Mouse (Mus musculus) forebrain, embryonic 16.5 days (tissue): ENCODE data around the gene Vmn2r77. TPM values are rescaled to one million over a fixed set of nuclear protein-coding genes. Genes with fewer than 3 reads are reported as not detected.
"Not testable (repeated sequence)": the region's sequence is repeated elsewhere in the genome, so short reads cannot be mapped to it uniquely, and the experiment has no call there.

Experiments used
- ATAC-seq: fragments of 200-750 bp; cut with Nextera tagmentation; 2 replicates; pipeline ENCODE4 v1.8.0; 2017; ENCODE audit warnings: mild to moderate bottlenecking, moderate library complexity
- H3K27ac ChIP-seq: fragments of 300-500 bp; sonication (generic); 2 replicates; pipeline ENCODE4 v1.5.1; 2014; ENCODE audit warnings: low read length, control low read depth
- H3K27me3 ChIP-seq: fragments of 300-500 bp; sonication (generic); replicated peaks from 2 replicates; pipeline ENCODE4 v1.6.1; 2014; ENCODE audit warnings: low read length; ENCODE audit not compliant: control insufficient read depth, insufficient read depth
- H3K36me3 ChIP-seq: fragments of 300-500 bp; sonication (generic); 2 replicates; pipeline ENCODE4 v1.6.1; 2014; ENCODE audit not compliant: control insufficient read depth, insufficient read depth
- H3K4me1 ChIP-seq: fragments of 300-500 bp; sonication (generic); replicated peaks from 2 replicates; pipeline ENCODE4 v1.6.1; 2014; ENCODE audit warnings: low read length; ENCODE audit not compliant: control insufficient read depth, insufficient read depth
- H3K4me2 ChIP-seq: fragments of 300-500 bp; sonication (generic); 2 replicates; pipeline ENCODE4 v1.6.1; 2014; ENCODE audit warnings: mild to moderate bottlenecking, low read length, control low read depth
- H3K4me3 ChIP-seq: fragments of 300-500 bp; sonication (generic); replicated peaks from 2 replicates; pipeline ENCODE4 v1.5.1; 2014; ENCODE audit warnings: mild to moderate bottlenecking, low read length, control low read depth
- H3K9ac ChIP-seq: fragments of 300-500 bp; sonication (generic); replicated peaks from 2 replicates; pipeline ENCODE4 v1.6.1; 2014; ENCODE audit warnings: low read depth, low read length, control low read depth
- H3K9me3 ChIP-seq: fragments of 300-500 bp; sonication (generic); 2 replicates; pipeline ENCODE4 v1.6.1; 2016; ENCODE audit warnings: low read length; ENCODE audit not compliant: control insufficient read depth
- WGBS: fragments of 180-500 bp; shearing (Covaris S2); extraction: QIAGEN DNeasy Blood & Tissue Kit; methylation state at CpG from one replicate; pipeline ENCODE4 v1.1.7; 2014; 5-methylcytosine and 5-hydroxymethylcytosine counted together
- polyA plus RNA-seq: library from polyadenylated mRNA; unstranded; fragments of >200 nt; fragmentation: Nextera tagmentation; extraction: Ambion mirVana; gene quantifications from 2 replicates; pipeline ENCODE4 v1.2.1, GENCODE M21; 2015

Gene Vmn2r77
- polyA plus RNA-seq = not detected in 2 replicates

GRCm38 (mm10) chr7:86794727-86795126, at the start of gene Vmn2r77:
Vmn2r77 (plus strand) TSS chr7:86795027.
- no peak within 1 kb of the TSS for H3K9ac ChIP-seq
- ATAC-seq = no peak
- no peaks in the 10 kb centered on the region for H3K4me1 ChIP-seq
- no peak within 1 kb of the TSS for H3K27ac ChIP-seq
- no peaks in the 10 kb centered on the region for H3K36me3 ChIP-seq
- H3K4me3 ChIP-seq = no peak within 1 kb of the TSS
- H3K27me3 ChIP-seq = no peaks in the 10 kb centered on the region
- no peak within 1 kb of the TSS for H3K4me2 ChIP-seq
- H3K9me3 ChIP-seq = no peaks in the 10 kb centered on the region

- H3K36me3 ChIP-seq = no peaks in the 10 kb centered on the region
- WGBS = 96% methylated on average over 1 of the region's 1 CpGs
- H3K4me3 ChIP-seq = no peak overlapping the region
- no peak for ATAC-seq
- H3K27ac ChIP-seq = no peak overlapping the region
- H3K9me3 ChIP-seq = no peaks in the 10 kb centered on the region
- no peak overlapping the region for H3K9ac ChIP-seq
- no peak overlapping the region for H3K4me2 ChIP-seq
- H3K4me1 ChIP-seq = no peaks in the 10 kb centered on the region
- H3K27me3 ChIP-seq = no peaks in the 10 kb centered on the region
Observed at GRCm38 (mm10) chr7:86760751-86761150, 34.1 kb upstream of the Vmn2r77 start.

DNA sequence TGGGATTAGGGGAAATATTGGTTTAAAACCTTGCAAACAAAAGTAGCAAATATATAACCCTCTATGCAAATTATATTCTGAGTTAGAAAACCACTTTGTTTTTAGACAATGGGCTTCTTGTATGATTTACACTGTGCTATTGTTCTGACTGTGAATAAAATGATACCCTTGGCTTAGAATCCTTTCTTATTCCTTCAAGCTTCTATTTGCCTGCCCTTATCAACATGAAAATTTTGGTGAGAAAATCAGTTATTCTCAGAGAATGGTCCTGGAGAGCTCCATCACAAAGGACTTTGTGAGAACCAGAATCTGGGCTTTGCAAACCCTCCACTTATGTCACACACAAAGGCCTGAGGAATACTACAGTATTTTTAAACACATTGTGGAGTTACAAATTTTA, 30.2 kb upstream of the Vmn2r77 start:
- Histone ChIP-seq H3K4me1 (no peaks in the 10 kb centered on the region), H3K36me3 (no peaks in the 10 kb centered on the region), H3K4me3 (no peak overlapping the region), H3K4me2 (no peak overlapping the region), H3K27ac (no peak overlapping the region), H3K9me3 (no peaks in the 10 kb centered on the region), H3K27me3 (no peaks in the 10 kb centered on the region), H3K9ac (no peak overlapping the region)
- no peak for ATAC-seq

- 91% methylated on average over 3 of the region's 3 CpGs for WGBS
- no peak for ATAC-seq
- no peak overlapping the region for H3K27ac ChIP-seq
- peaks cover 5% of the 10 kb centered on the region; the same call in 1 of the 2 replicates for H3K4me1 ChIP-seq
- H3K4me2 ChIP-seq = no peak overlapping the region
- no peaks in the 10 kb centered on the region for H3K27me3 ChIP-seq
- H3K4me3 ChIP-seq = no peak overlapping the region
- no peaks in the 10 kb centered on the region for H3K36me3 ChIP-seq
- H3K9me3 ChIP-seq = no peaks in the 10 kb centered on the region
- H3K9ac ChIP-seq = no peak overlapping the region
Observed at GRCm38 (mm10) chr7:86771621-86772020, 23.2 kb upstream of the Vmn2r77 start.

DNA sequence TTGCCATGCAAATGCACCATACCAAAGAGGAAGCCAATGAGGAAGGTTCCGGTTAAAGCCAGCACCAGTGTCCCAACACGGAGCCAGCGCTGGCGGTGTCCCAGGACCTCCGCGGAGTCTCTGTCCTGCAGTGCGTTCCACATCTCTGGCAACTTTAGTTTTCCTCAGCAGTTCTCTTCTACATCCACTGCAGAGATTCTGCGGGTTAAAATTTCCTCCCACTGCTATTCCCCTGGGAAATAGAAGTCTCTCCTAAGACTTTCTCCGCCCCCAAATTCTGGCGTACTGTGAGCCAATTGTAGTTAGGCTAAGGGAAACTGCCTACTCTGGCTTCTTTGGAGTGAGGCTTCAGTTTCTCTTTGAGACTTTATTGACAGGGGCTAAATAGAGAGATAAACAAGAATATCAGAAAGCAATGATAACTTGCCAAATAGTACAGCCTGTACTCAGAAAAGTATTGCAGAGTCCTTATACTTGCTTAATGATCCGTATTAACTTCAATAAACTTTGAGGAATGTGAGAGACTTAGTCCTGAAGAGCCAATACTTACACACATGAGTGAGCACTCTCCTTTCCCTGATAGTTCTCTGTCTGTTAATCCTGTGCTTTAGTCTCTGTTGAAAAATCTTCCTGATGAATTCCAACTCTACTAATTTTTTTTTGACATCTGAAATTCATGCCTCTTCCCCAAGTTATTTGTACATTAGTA, 19.1 kb upstream of the Vmn2r77 start, which contains the start of gene Folh1:
TSS of gene Folh1 (minus strand) at position 327 of the 709 bp plus-strand sequence.
- peak; percentile 84 for ATAC-seq
- WGBS = 4% methylated on average over 11 of the region's 11 CpGs
- Histone ChIP-seq H3K4me3 (peak within 1 kb of the TSS; percentile 25), H3K4me1 (peaks cover 5% of the 10 kb centered on the region; the same call in 1 of the 2 replicates), H3K27me3 (no peaks in the 10 kb centered on the region), H3K4me2 (peak within 1 kb of the TSS; percentile 53), H3K9me3 (no peaks in the 10 kb centered on the region), H3K27ac (no peak within 1 kb of the TSS), H3K36me3 (no peaks in the 10 kb centered on the region), H3K9ac (no peak within 1 kb of the TSS; the same call in 1 of the 2 replicates)

GRCm38 (mm10) chr7:86815241-86815640, 20.4 kb downstream of the Vmn2r77 start:
- WGBS = 69% methylated on average over 4 of the region's 5 CpGs
- H3K36me3 ChIP-seq, ATAC-seq, H3K9me3 ChIP-seq, H3K4me2 ChIP-seq, H3K9ac ChIP-seq, H3K27me3 ChIP-seq, H3K27ac ChIP-seq, H3K4me3 ChIP-seq, H3K4me1 ChIP-seq: not testable (repeated sequence)

DNA sequence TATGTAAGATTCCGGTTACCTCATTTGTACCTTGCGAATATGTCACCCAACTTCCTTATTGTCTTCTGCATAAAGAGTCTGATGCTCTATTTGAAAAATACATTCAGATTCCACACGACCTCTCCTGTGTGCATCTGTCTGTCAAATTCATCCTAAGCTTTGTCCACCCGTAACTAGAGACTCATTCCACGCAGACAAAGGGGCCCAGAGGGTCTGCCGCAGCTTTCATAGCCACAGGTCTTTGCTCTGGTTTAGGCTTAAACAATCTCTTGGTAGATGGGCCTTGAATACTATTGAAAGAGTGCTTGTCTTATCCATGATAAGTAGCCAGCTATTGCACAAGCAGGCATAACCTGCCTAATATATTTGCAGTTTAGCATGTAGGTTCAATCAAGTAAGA, 20.9 kb downstream of the Vmn2r77 start:
- not testable (repeated sequence) for H3K9me3 ChIP-seq, H3K36me3 ChIP-seq, H3K9ac ChIP-seq, H3K4me3 ChIP-seq, H3K27ac ChIP-seq, H3K4me2 ChIP-seq, H3K27me3 ChIP-seq, H3K4me1 ChIP-seq, ATAC-seq
- WGBS = 75% methylated on average over 6 of the region's 6 CpGs

GRCm38 (mm10) chr7:86816466-86816865, 21.6 kb downstream of the Vmn2r77 start:
- Histone ChIP-seq H3K4me1 (no peaks in the 10 kb centered on the region), H3K27ac (no peak overlapping the region), H3K27me3 (no peaks in the 10 kb centered on the region), H3K36me3 (no peaks in the 10 kb centered on the region), H3K9ac (no peak overlapping the region), H3K9me3 (no peaks in the 10 kb centered on the region; the same call in 1 of the 2 replicates), H3K4me2 (no peak overlapping the region), H3K4me3 (no peak overlapping the region)
- 94% methylated on average over 1 of the region's 1 CpGs for WGBS
- no peak for ATAC-seq
